Mouse (Mus musculus) gastrocnemius, adult 2 months (tissue): Measurements from ENCODE around the gene Pax6. TPM values are rescaled to one million over a fixed set of nuclear protein-coding genes. Genes with fewer than 3 reads are reported as not detected.
A peak's percentile ranks its signal among the peaks of the same experiment; 100 is the strongest.

Experiments used
- DNase-seq: peaks from one replicate; pipeline ENCODE4 v3.0.0; 2022
- H3K27ac ChIP-seq: fragments of 200-600 bp; 2 replicates; pipeline ENCODE4 v1.8.1; 2022; ENCODE audit warnings: mild to moderate bottlenecking
- H3K4me3 ChIP-seq: fragments of 200-600 bp; 2 replicates; pipeline ENCODE4 v1.8.1; 2022; ENCODE audit warnings: mild to moderate bottlenecking, moderate library complexity
- CTCF ChIP-seq: fragments of 200-600 bp; IDR thresholded peaks from 2 replicates; pipeline ENCODE4 v1.8.1; 2022; ENCODE audit warnings: antibody characterized with exemption, mild to moderate bottlenecking, moderate library complexity
- intact Hi-C: fragments of 180-260 bp; cut with DNase I; formaldehyde crosslinking; loops from one replicate; pipeline ENCODE4 v1.15.1; 2025
- total RNA-seq, 2 experiments: library from RNA; stranded (reverse); gene quantifications; 2 replicates each; pipeline ENCODE4 v1.2.3; 2021

Pax6 gene
- total RNA-seq, 2 experiments from 2014 or later, result not detected

- no peak overlapping the region for H3K27ac ChIP-seq
- DNase-seq, result peak; percentile 73
- H3K4me3 ChIP-seq, result peak overlapping the region; percentile 69
- intact Hi-C loops, result no loop called here
- TF ChIP-seq CTCF, result no peak
These were observed 4.9 kb downstream of the Pax6 start for GRCm38 (mm10) chr2:105673631-105674060.

- no peak overlapping the region for H3K27ac ChIP-seq
- intact Hi-C loops, result no loop called here
- peak overlapping the region; percentile 69 for H3K4me3 ChIP-seq
- no peak for DNase-seq
- no peak for TF ChIP-seq CTCF
These were observed 5.6 kb downstream of the Pax6 start for GRCm38 (mm10) chr2:105674061-105674874.

- no peak for TF ChIP-seq CTCF
- intact Hi-C loops, result loop anchor here (5.0 kb wide), 1 partner anchor 327 kb away; the partner anchor contains the start of gene Dnajc24
- peak; percentile 43 for DNase-seq
- Histone ChIP-seq H3K27ac (no peak overlapping the region), H3K4me3 (peak overlapping the region; percentile 69)
These were observed 6.4 kb downstream of the Pax6 start for GRCm38 (mm10) chr2:105674875-105675729.

GRCm38 (mm10) chr2:105675730-105676079 is 7.0 kb downstream of the Pax6 start:
- no peak for TF ChIP-seq CTCF
- H3K27ac ChIP-seq, result no peak overlapping the region
- no peak for DNase-seq
- intact Hi-C loops, result loop anchor here (5.0 kb wide), 1 partner anchor 327 kb away; the partner anchor contains the start of gene Dnajc24
- peak overlapping the region; percentile 69 for H3K4me3 ChIP-seq

DNA sequence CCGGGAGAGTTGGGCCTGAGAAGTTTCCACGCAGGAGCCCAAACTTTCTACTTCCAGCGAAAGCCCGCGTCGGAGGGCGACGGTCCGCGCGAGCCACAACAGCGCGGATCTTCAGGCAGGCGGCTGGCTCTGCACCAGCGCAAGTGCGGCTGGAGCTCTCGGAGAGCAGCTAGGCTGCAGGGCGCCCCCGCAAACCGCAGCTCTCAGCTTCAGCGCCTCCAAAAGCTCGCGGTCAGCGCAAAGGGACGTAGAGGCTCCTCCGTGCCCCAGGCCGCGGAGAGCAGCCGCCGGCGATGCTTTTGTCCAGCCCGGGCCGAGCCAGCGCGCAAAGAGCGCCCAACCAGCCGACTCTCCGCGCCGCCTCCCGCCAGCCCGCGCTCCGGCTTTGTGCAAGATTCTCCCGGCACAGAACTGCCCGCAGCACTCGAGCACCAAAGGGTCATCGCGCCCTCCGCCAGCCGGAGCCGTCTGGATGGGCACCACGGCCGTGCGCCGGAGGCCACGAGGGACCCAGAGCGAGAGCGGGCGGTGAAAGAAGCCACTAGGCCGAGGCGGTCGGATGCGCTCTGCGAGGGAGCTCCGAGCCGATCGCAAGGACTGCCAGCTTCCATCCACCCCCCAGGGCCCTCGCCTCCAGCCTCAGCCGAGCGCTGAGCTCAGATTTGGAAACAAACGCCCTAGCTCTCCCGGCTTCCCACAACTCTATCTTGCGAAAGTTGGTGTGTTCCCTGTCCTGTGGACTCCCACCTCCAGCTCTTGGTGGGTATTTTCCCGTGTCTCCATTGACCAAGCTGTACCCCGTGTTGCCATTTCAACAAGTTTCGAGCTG is 7.6 kb downstream of the Pax6 start:
- DNase-seq, result peak; percentile 44
- no peak for TF ChIP-seq CTCF
- H3K27ac ChIP-seq, result no peak overlapping the region
- H3K4me3 ChIP-seq, result peak overlapping the region; percentile 69
- intact Hi-C loops, result loop anchor here (5.0 kb wide), 1 partner anchor 326 kb away; the partner anchor contains the start of gene Dnajc24

DNA sequence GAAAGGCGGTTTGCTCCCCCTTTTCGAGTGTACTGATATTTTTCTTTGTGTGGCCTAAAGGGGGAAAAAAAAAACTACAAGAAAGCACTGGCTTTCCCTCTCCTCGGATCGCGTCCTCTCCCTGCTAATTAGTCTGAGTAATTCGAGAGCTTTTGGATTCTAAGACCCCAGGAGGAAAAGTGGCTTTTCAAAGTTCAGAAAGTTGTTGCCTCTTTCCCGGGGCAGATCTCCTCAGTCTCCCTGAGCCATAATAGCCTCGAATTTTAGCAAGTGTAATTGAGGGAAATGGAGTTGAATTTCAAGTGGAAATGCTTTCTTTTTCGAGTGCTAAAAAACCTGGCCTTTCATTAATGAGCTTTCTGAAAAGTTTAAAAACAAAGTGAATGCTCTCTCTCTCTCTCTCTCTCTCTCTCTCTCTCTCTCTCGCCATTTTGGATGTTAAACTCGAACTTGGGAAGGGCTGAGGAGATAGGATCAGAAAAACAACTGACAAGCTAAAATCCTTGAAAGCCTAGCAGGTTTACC is 8.3 kb downstream of the Pax6 start:
- no peak for DNase-seq
- no peak for TF ChIP-seq CTCF
- intact Hi-C loops, result loop anchor here (5.0 kb wide), 1 partner anchor 325 kb away; the partner anchor contains the start of gene Dnajc24
- Histone ChIP-seq H3K4me3 (no peak overlapping the region), H3K27ac (no peak overlapping the region)

GRCm38 (mm10) chr2:105677434-105678105 is 8.9 kb downstream of the Pax6 start:
- intact Hi-C loops, result loop anchor here (5.0 kb wide), 1 partner anchor 325 kb away; the partner anchor contains the start of gene Dnajc24
- DNase-seq, result no peak
- TF ChIP-seq CTCF, result no peak
- Histone ChIP-seq H3K27ac (no peak overlapping the region), H3K4me3 (no peak overlapping the region)

- no peak for TF ChIP-seq CTCF
- intact Hi-C loops, result loop anchor here (5.0 kb wide), 1 partner anchor 324 kb away; the partner anchor contains the start of gene Dnajc24
- H3K27ac ChIP-seq, result no peak overlapping the region
- no peak overlapping the region for H3K4me3 ChIP-seq
- DNase-seq, result no peak
These were observed 9.6 kb downstream of the Pax6 start for GRCm38 (mm10) chr2:105678306-105678705.

GRCm38 (mm10) chr2:105678880-105679321 is 10.2 kb downstream of the Pax6 start:
- intact Hi-C loops, result loop anchor here (5.0 kb wide), 1 partner anchor 323 kb away; the partner anchor contains the start of gene Dnajc24

DNA sequence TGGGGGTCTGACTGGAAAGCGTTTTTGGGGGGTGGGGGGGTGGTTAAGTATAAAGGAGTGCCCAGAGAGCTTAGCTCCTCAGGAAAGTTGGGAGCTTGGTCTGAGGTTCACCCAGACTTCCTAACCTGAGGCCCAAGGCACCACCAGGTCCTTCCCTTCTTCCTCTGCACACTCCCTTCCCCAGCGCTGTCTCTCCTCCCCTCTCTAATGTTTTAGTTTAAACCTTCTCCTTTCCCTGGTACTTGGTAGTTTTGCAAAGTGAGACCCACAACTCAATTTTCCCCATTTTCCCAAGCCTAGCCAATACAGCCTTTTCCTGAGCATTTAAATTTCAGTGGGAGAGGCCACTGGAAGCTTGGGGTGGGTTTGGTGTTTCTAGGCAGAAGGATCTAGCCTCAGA is 10.6 kb downstream of the Pax6 start:
- no peak for TF ChIP-seq CTCF
- H3K27ac ChIP-seq, result no peak overlapping the region
- no peak for DNase-seq
- intact Hi-C loops, result loop anchor here (5.0 kb wide), 1 partner anchor 323 kb away; the partner anchor contains the start of gene Dnajc24
- H3K4me3 ChIP-seq, result no peak overlapping the region

More at GRCm38 (mm10) chr2:105678880-105679321, 10.2 kb downstream of the Pax6 start:
- no peak for DNase-seq
- H3K4me3 ChIP-seq, result no peak overlapping the region
- TF ChIP-seq CTCF, result no peak
- no peak overlapping the region for H3K27ac ChIP-seq
